Mouse (Mus musculus): Measurements from ENCODE around the gene Eme1.

Eme1 gene

GRCm38 (mm10) chr11:94597319-94597718, 56.4 kb downstream of the Eme1 start:
- no peak for DNase-seq (ENCODE audit: low spot score)

- DNase-seq (ENCODE audit: low spot score): no peak
Observed at GRCm38 (mm10) chr11:94596311-94596852, 57.4 kb downstream of the Eme1 start.
